Comparison of ENCODE assay signal across 26 mouse cellular contexts in the genomic region with DNA sequence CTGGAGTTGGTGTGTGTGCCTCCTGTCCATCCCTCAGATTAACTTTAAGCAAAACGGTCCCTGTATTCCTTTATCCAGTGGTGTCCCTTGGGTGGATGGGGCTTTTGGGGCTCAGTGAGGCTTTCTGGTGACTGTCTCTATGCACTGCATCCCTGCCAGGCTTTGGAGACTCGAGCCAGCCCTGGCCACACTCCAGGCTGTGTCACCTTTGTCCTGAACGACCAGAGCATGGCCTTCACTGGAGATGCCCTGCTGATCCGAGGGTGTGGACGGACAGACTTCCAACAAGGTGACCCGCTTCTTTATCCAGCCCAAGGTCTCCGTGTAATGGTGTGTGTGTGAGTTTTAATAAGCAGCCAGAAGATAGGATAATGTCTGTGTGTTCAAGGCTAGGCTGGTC. TPM values are rescaled to one million over a fixed set of nuclear protein-coding genes. Genes with fewer than 3 reads are reported as not detected.
DNase-seq lines count a peak whose midpoint lies in the region; ATAC-seq and TF ChIP-seq lines count a peak whose summit lies in the region.
"Had no signal": no experiment of that assay in that cellular context is flagged by ENCODE, and none has a peak within 500 bp of the region (broad histone marks: within the 10 kb centered on the region; RNA-seq: fewer than 3 reads in every experiment).

No protein-coding gene starts in this region.

- H3K4me1 ChIP-seq in kidney, embryonic 16.5 days (ENCODE audit: insufficient read depth, low read length), result peaks cover 11% of the 10 kb centered on the region
- peaks cover 15% of the 10 kb centered on the region for H3K4me1 ChIP-seq in liver, postnatal 0 days (ENCODE audit: insufficient read depth)
- H3K4me1 ChIP-seq in liver, embryonic 11.5 days (replicated peaks; ENCODE audit: control insufficient read depth, insufficient read depth, low read length), result peaks cover 6% of the 10 kb centered on the region

- no peak overlapping the region for H3K4me3 ChIP-seq in kidney, embryonic 16.5 days (ENCODE audit: low read length)
- H3K4me3 ChIP-seq in liver, postnatal 0 days (ENCODE audit: low read depth, low read length), result no peak overlapping the region
- no peak overlapping the region for H3K4me3 ChIP-seq in liver, embryonic 11.5 days (ENCODE audit: low read depth, low read length)
- H3K4me3 ChIP-seq: forebrain, embryonic 10.5 days; forebrain, embryonic 13.5 days; heart, embryonic 12.5 days; heart, embryonic 15.5 days; hindbrain, embryonic 10.5 days; hindbrain, embryonic 13.5 days had no signal

- no peaks in the 10 kb centered on the region for H3K36me3 ChIP-seq in kidney, embryonic 16.5 days (ENCODE audit: insufficient read depth, low read length)
- peaks cover 7% of the 10 kb centered on the region; the same call in 1 of the 2 replicates for H3K36me3 ChIP-seq in liver, postnatal 0 days (replicated peaks; ENCODE audit: insufficient read depth, low read length)
- no peaks in the 10 kb centered on the region for H3K36me3 ChIP-seq in liver, embryonic 11.5 days (ENCODE audit: control insufficient read depth, insufficient read depth, low read length)
- H3K36me3 ChIP-seq: forebrain, embryonic 10.5 days; heart, embryonic 12.5 days; heart, embryonic 15.5 days; hindbrain, embryonic 10.5 days; hindbrain, embryonic 13.5 days had no signal

- peak; percentile 46 for DNase-seq in kidney, adult 18-20 months
- peak; percentile 55 to 67 for DNase-seq in kidney, postnatal 25 days
- DNase-seq in kidney, postnatal 10 days, result no peak
- DNase-seq in liver, postnatal 0 days, result peak; percentile 49
- no peak for DNase-seq in liver, embryonic 11.5 days (ENCODE audit: low spot score)
- DNase-seq: adrenal gland, postnatal 10 days; adrenal gland, postnatal 36 days; B cell, adult 2 months; cerebellum, adult 18-20 months; cerebellum, adult 9-10 months; gastrocnemius, postnatal 14 days; heart, adult 18-20 months; heart, postnatal 10 days; heart, postnatal 36 days had no signal

- H3K27ac ChIP-seq in kidney, embryonic 16.5 days (ENCODE audit: low read length), result no peak overlapping the region
- 0 out of 2 replicates have a peak overlapping the region, but pooled peaks have one; percentile 29 for H3K27ac ChIP-seq in liver, postnatal 0 days (ENCODE audit: low read depth)
- H3K27ac ChIP-seq in liver, embryonic 11.5 days (ENCODE audit: low read depth, low read length), result no peak overlapping the region
- H3K27ac ChIP-seq: forebrain, embryonic 10.5 days; forebrain, embryonic 13.5 days; heart, embryonic 15.5 days; hindbrain, embryonic 10.5 days; hindbrain, embryonic 13.5 days had no signal

- no peak overlapping the region for H3K9ac ChIP-seq in kidney, embryonic 16.5 days (replicated peaks; ENCODE audit: low read length)
- no peak overlapping the region for H3K9ac ChIP-seq in liver, postnatal 0 days (replicated peaks)
- no peak overlapping the region for H3K9ac ChIP-seq in liver, embryonic 11.5 days (ENCODE audit: low read depth, low read length)
- H3K9ac ChIP-seq: heart, embryonic 12.5 days; heart, embryonic 15.5 days; hindbrain, embryonic 13.5 days had no signal

- no peak for ATAC-seq in kidney, embryonic 16.5 days (ENCODE audit: low FRiP score, low TSS enrichment)
- no peak for ATAC-seq in liver, postnatal 0 days
- ATAC-seq in liver, embryonic 11.5 days (replicated peaks; ENCODE audit: low FRiP score), result no peak
- ATAC-seq: forebrain, embryonic 13.5 days; forebrain, embryonic 16.5 days; hindbrain, embryonic 16.5 days; Patski had no signal

- no peak for TF ChIP-seq EP300 in liver, postnatal 0 days (IDR thresholded peaks at IDR 0.05; ENCODE audit: low read depth)

- no peak for TF ChIP-seq CTCF in liver, postnatal 0 days (IDR thresholded peaks at IDR 0.05; ENCODE audit: low read depth)

- WGBS in kidney, embryonic 16.5 days, result 84% methylated on average over 7 of the region's 7 CpGs
- 70% methylated on average over 7 of the region's 7 CpGs for WGBS in liver, postnatal 0 days (ENCODE audit: insufficient replicate concordance)
- 77% methylated on average over 7 of the region's 7 CpGs for WGBS in liver, embryonic 11.5 days

- H3K4me2 ChIP-seq in kidney, embryonic 16.5 days (replicated peaks; ENCODE audit: low read depth, low read length), result no peak overlapping the region
- H3K4me2 ChIP-seq in liver, postnatal 0 days (ENCODE audit: low read depth, low read length), result no peak overlapping the region
- H3K4me2 ChIP-seq in liver, embryonic 11.5 days, result no peak overlapping the region
- H3K4me2 ChIP-seq: forebrain, embryonic 13.5 days; heart, embryonic 12.5 days; heart, embryonic 15.5 days; hindbrain, embryonic 13.5 days had no signal

- H3K27me3 ChIP-seq in kidney, embryonic 16.5 days (ENCODE audit: insufficient read depth, low read length), result peaks cover 19% of the 10 kb centered on the region
- no peaks in the 10 kb centered on the region for H3K27me3 ChIP-seq in liver, postnatal 0 days (ENCODE audit: insufficient read depth, low read length)
- no peaks in the 10 kb centered on the region for H3K27me3 ChIP-seq in liver, embryonic 11.5 days (replicated peaks; ENCODE audit: control insufficient read depth, insufficient read depth, low read length)
- H3K27me3 ChIP-seq: CH12.LX, Patski had no signal

- H3K9me3 ChIP-seq in kidney, embryonic 16.5 days (ENCODE audit: low read length), result no peaks in the 10 kb centered on the region
- no peaks in the 10 kb centered on the region for H3K9me3 ChIP-seq in liver, postnatal 0 days (ENCODE audit: low read length)
- no peaks in the 10 kb centered on the region for H3K9me3 ChIP-seq in liver, embryonic 11.5 days (ENCODE audit: control insufficient read depth, low read length)
- H3K9me3 ChIP-seq: forebrain, embryonic 10.5 days; forebrain, embryonic 13.5 days; G1E; heart, embryonic 15.5 days; hindbrain, embryonic 10.5 days; hindbrain, embryonic 13.5 days had no signal

RNA-seq across cellular contexts. Expression of a gene that starts 4.5 kb away (rescaled TPM):
- polyA plus RNA-seq in kidney, embryonic 16.5 days (2015; fragmentation: Nextera tagmentation; extraction: Ambion mirVana), result 0.14 and 0.22 TPM in 2 replicates
- polyA plus RNA-seq in liver, postnatal 0 days (2015; fragmentation: Nextera tagmentation; extraction: Ambion mirVana), result 0.12 and 0.25 TPM in 2 replicates
- 0.13 and 0.14 TPM in 2 replicates for polyA plus RNA-seq in liver, embryonic 11.5 days (2014; fragmentation: Nextera tagmentation; extraction: Ambion mirVana)
- polyA plus RNA-seq: forebrain, embryonic 10.5 days; forebrain, embryonic 13.5 days; forebrain, embryonic 16.5 days; heart, embryonic 12.5 days; hindbrain, embryonic 10.5 days; hindbrain, embryonic 13.5 days; hindbrain, embryonic 16.5 days had no signal

RNA-seq across cellular contexts. Expression of a gene that starts 18.6 kb away (rescaled TPM):
- polyA plus RNA-seq in kidney, embryonic 16.5 days (2015; fragmentation: Nextera tagmentation; extraction: Ambion mirVana), result 3.8 and 3.9 TPM in 2 replicates
- polyA plus RNA-seq in liver, postnatal 0 days (2015; fragmentation: Nextera tagmentation; extraction: Ambion mirVana), result 0.13 and 0.15 TPM in 2 replicates
- 0.65 and 0.82 TPM in 2 replicates for polyA plus RNA-seq in liver, embryonic 11.5 days (2014; fragmentation: Nextera tagmentation; extraction: Ambion mirVana)
- polyA plus RNA-seq: G1E, Patski had no signal

RNA-seq across cellular contexts. Expression of a gene that starts 18.7 kb away (rescaled TPM):
- 53.0 and 55.2 TPM in 2 replicates for polyA plus RNA-seq in kidney, embryonic 16.5 days (2015; fragmentation: Nextera tagmentation; extraction: Ambion mirVana)
- 39.7 and 40.9 TPM in 2 replicates for polyA plus RNA-seq in liver, postnatal 0 days (2015; fragmentation: Nextera tagmentation; extraction: Ambion mirVana)
- 20.7 and 21.9 TPM in 2 replicates for polyA plus RNA-seq in liver, embryonic 11.5 days (2014; fragmentation: Nextera tagmentation; extraction: Ambion mirVana)

RNA-seq across cellular contexts. Expression of a gene that starts 30.3 kb away (rescaled TPM):
- 0.75 and 1.0 TPM in 2 replicates for polyA plus RNA-seq in kidney, embryonic 16.5 days (2015; fragmentation: Nextera tagmentation; extraction: Ambion mirVana)
- polyA plus RNA-seq in liver, postnatal 0 days (2015; fragmentation: Nextera tagmentation; extraction: Ambion mirVana), result not detected in 2 replicates
- 0.10 TPM in 1 of 2 replicates, not detected in the other for polyA plus RNA-seq in liver, embryonic 11.5 days (2014; fragmentation: Nextera tagmentation; extraction: Ambion mirVana)
- polyA plus RNA-seq: forebrain, embryonic 13.5 days; G1E; hindbrain, embryonic 13.5 days; Patski had no signal

RNA-seq across cellular contexts. Expression of a gene that starts 60.0 kb away (rescaled TPM):
- polyA plus RNA-seq in kidney, embryonic 16.5 days (2015; fragmentation: Nextera tagmentation; extraction: Ambion mirVana), result 159 and 164 TPM in 2 replicates
- polyA plus RNA-seq in liver, postnatal 0 days (2015; fragmentation: Nextera tagmentation; extraction: Ambion mirVana), result 17.9 and 18.0 TPM in 2 replicates
- polyA plus RNA-seq in liver, embryonic 11.5 days (2014; fragmentation: Nextera tagmentation; extraction: Ambion mirVana), result 91.0 and 102 TPM in 2 replicates

Comparison
In these comparisons a context has a peak if more than half of its experiments do, and no peak if none do; other contexts are left out.
1. DNase-seq: peak in kidney, adult 18-20 months (single experiment), kidney, postnatal 25 days (2 of 2) and liver, postnatal 0 days (single experiment); none in kidney, postnatal 10 days (single experiment) and liver, embryonic 11.5 days (single experiment).